Mouse (Mus musculus): ENCODE results near the gene Olfr629. TPM values are rescaled to one million over a fixed set of nuclear protein-coding genes. Genes with fewer than 3 reads are reported as not detected.
"Not testable (repeated sequence)": the region's sequence is repeated elsewhere in the genome, so short reads cannot be mapped to it uniquely, and the experiment has no call there.

The Olfr629 gene
- polyA plus RNA-seq, 1 experiment: not detected

DNA sequence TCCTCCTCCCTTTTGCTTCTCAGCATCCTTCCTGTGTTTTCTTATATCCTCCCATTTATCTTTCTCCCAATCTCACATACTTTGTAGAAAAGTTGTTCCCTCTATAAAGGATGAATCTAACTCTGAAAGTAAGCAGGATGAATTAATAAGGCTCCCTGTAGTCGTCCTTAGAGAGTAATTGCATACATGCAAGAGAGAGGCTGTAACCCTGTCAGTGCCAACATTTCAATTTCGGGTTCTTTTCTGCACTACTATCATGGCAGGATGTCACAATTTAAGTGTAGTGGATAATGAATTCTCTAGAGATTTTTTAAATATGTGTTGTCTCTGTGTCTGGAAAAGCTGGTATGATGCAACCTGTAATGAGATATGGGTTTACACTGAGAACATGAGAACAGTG is 12.5 kb upstream of the Olfr629 start, which contains the start of gene Olfr630:
TSS of gene Olfr630 (minus strand) at position 101 of the 400 bp plus-strand sequence.
- H3K36me3 ChIP-seq (ENCODE audit: control insufficient read depth, insufficient read depth): no peaks in the 10 kb centered on the region
- H3K79me2 ChIP-seq (ENCODE audit: control insufficient read depth, insufficient read depth): no peaks in the 10 kb centered on the region
- H3K27me3 ChIP-seq (ENCODE audit: control insufficient read depth, insufficient read depth, insufficient read length): no peaks in the 10 kb centered on the region
- no peak for TF ChIP-seq CEBPB (IDR thresholded peaks at IDR 0.05; ENCODE audit: low read depth)
- TF ChIP-seq MYOD1 (IDR thresholded peaks at IDR 0.05; ENCODE audit: control insufficient read depth, insufficient read length, low read depth): no peak
- TF ChIP-seq MYOG (IDR thresholded peaks at IDR 0.05; ENCODE audit: control insufficient read depth, extremely low read depth, insufficient read length): no peak
- no peak for TF ChIP-seq FOSL1 (IDR thresholded peaks at IDR 0.05; ENCODE audit: insufficient read depth, low read length, poor library complexity, severe bottlenecking)
- no peak for TF ChIP-seq USF1 (IDR thresholded peaks at IDR 0.05; ENCODE audit: low read depth)
- no peak for TF ChIP-seq CTCF (IDR thresholded peaks at IDR 0.05; ENCODE audit: control insufficient read depth, insufficient read depth, insufficient read length)
- TF ChIP-seq MAX (IDR thresholded peaks at IDR 0.05): no peak
- H3K4me3 ChIP-seq (ENCODE audit: insufficient read depth, poor library complexity, severe bottlenecking): no peak within 1 kb of the TSS
- no peaks in the 10 kb centered on the region for H3K79me3 ChIP-seq (ENCODE audit: low read depth)
- H3ac ChIP-seq (ENCODE audit: control insufficient read depth, insufficient read length, low read depth): no peak within 1 kb of the TSS

DNA sequence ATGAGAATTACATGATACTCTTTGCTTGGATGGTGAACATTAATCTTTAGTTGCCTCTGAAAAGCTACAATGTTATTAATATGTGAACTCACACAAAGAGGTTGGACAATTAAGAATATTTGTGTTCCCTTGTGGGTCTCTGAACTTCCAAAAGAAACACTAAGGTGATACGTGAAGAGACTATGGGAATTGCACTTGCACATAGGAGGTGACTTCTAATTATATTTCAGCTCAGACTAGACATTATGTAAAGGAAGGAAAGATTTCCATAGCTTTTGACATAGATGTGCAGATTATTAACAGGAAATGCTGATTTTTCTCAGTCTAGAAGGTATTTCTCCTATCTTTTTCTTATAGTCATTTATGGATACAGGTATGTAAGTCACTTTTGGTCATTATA is 14.7 kb downstream of the Olfr629 start, which contains the start of gene Olfr628:
TSS of gene Olfr628 (plus strand) at position 301 of the 400 bp plus-strand sequence.
- Histone ChIP-seq H3K36me3 (ENCODE audit: control insufficient read depth, insufficient read depth) (no peaks in the 10 kb centered on the region), H3K79me3 (ENCODE audit: low read depth) (no peaks in the 10 kb centered on the region), H3K4me3 (ENCODE audit: insufficient read depth, poor library complexity, severe bottlenecking) (no peak within 1 kb of the TSS), H3ac (ENCODE audit: control insufficient read depth, insufficient read length, low read depth) (no peak within 1 kb of the TSS), H3K79me2 (ENCODE audit: control insufficient read depth, insufficient read depth) (no peaks in the 10 kb centered on the region), H3K27me3 (ENCODE audit: control insufficient read depth, insufficient read depth, insufficient read length) (no peaks in the 10 kb centered on the region)
- TF ChIP-seq USF1 (IDR thresholded peaks at IDR 0.05; ENCODE audit: low read depth): no peak
- TF ChIP-seq CTCF (IDR thresholded peaks at IDR 0.05; ENCODE audit: control insufficient read depth, insufficient read depth, insufficient read length): no peak
- no peak for TF ChIP-seq FOSL1 (IDR thresholded peaks at IDR 0.05; ENCODE audit: insufficient read depth, low read length, poor library complexity, severe bottlenecking)
- no peak for TF ChIP-seq MYOD1 (IDR thresholded peaks at IDR 0.05; ENCODE audit: control insufficient read depth, insufficient read length, low read depth)
- TF ChIP-seq MAX (IDR thresholded peaks at IDR 0.05): no peak
- TF ChIP-seq MYOG (IDR thresholded peaks at IDR 0.05; ENCODE audit: control insufficient read depth, extremely low read depth, insufficient read length): no peak

DNA sequence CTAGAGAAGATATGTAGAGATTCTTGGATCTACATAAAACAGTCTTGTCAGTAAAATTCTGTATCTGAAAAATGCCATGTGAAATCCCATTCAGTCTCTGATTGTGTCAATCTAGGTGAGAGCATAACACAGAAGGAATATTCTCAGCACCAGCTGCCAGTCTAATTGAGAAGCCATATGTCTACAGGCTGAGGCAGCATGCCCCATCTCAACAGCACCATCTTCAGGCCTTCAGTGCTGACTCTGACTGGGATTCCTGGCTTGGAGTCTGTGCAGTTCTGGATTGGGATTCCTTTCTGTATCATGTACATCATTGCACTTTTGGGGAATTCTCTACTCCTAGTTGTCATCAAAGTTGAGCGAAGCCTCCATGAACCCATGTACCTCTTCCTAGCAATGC is 28.3 kb downstream of the Olfr629 start:
- not testable (repeated sequence) for H3K79me3 ChIP-seq (ENCODE audit: low read depth); H3K4me3 ChIP-seq (ENCODE audit: insufficient read depth, poor library complexity, severe bottlenecking); H3K79me2 ChIP-seq (ENCODE audit: control insufficient read depth, insufficient read depth); H3ac ChIP-seq (ENCODE audit: control insufficient read depth, insufficient read length, low read depth); H3K36me3 ChIP-seq (ENCODE audit: control insufficient read depth, insufficient read depth); H3K27me3 ChIP-seq (ENCODE audit: control insufficient read depth, insufficient read depth, insufficient read length)

DNA sequence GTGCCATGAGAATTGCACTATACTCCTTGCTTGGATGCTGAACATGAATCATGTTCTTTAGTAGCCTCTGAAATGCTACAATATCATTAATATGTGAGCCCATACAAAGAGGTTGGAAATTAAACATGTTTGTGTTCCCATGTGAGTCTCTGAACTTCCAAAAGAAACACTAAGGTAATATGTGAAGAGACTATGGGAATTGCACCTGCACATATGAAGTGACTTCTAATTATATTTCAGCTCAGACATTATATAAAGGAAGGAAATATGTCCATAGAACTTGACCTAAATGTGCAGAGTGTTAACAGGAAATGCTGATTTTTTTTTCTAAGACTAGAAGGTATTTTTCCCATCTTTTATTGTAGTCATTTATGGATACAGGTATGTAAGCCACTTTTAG is 30.4 kb downstream of the Olfr629 start, which contains the start of gene Olfr243:
TSS of gene Olfr243 (plus strand) at position 301 of the 400 bp plus-strand sequence.
- Histone ChIP-seq H3K79me2 (ENCODE audit: control insufficient read depth, insufficient read depth) (no peaks in the 10 kb centered on the region), H3K79me3 (ENCODE audit: low read depth) (no peaks in the 10 kb centered on the region), H3K4me3 (ENCODE audit: insufficient read depth, poor library complexity, severe bottlenecking) (no peak within 1 kb of the TSS), H3K36me3 (ENCODE audit: control insufficient read depth, insufficient read depth) (no peaks in the 10 kb centered on the region), H3ac (ENCODE audit: control insufficient read depth, insufficient read length, low read depth) (no peak within 1 kb of the TSS), H3K27me3 (ENCODE audit: control insufficient read depth, insufficient read depth, insufficient read length) (no peaks in the 10 kb centered on the region)
- TF ChIP-seq MAX (IDR thresholded peaks at IDR 0.05): no peak
- no peak for TF ChIP-seq CEBPB (IDR thresholded peaks at IDR 0.05; ENCODE audit: low read depth)
- no peak for TF ChIP-seq CTCF (IDR thresholded peaks at IDR 0.05; ENCODE audit: control insufficient read depth, insufficient read depth, insufficient read length)
- TF ChIP-seq MYOG (IDR thresholded peaks at IDR 0.05; ENCODE audit: control insufficient read depth, extremely low read depth, insufficient read length): no peak
- no peak for TF ChIP-seq USF1 (IDR thresholded peaks at IDR 0.05; ENCODE audit: low read depth)
- no peak for TF ChIP-seq FOSL1 (IDR thresholded peaks at IDR 0.05; ENCODE audit: insufficient read depth, low read length, poor library complexity, severe bottlenecking)
- TF ChIP-seq MYOD1 (IDR thresholded peaks at IDR 0.05; ENCODE audit: control insufficient read depth, insufficient read length, low read depth): no peak

DNA sequence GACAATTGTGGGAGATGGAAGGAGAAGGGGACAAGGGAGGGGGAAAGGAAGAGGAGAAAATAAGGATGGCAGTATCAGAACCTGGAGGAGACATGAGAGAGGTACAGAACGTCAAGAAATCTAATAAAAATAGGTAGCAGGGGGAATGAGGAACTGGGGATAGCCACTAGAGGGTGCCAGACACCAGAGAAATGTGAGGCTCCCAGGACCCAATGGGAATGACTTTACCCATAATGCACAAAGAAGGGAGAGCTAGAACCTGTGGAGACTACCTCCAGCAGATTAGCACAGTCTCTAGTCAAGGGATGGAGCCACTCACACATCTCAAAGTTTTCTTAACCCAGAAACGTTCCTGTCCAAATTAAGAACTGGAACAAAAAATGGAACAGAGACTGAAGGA is 32.7 kb downstream of the Olfr629 start:
- no peaks in the 10 kb centered on the region for H3K36me3 ChIP-seq (ENCODE audit: control insufficient read depth, insufficient read depth)
- no peak for TF ChIP-seq MYOD1 (IDR thresholded peaks at IDR 0.05; ENCODE audit: control insufficient read depth, insufficient read length, low read depth)
- no peak for TF ChIP-seq USF1 (IDR thresholded peaks at IDR 0.05; ENCODE audit: low read depth)
- TF ChIP-seq CTCF (IDR thresholded peaks at IDR 0.05; ENCODE audit: control insufficient read depth, insufficient read depth, insufficient read length): no peak
- TF ChIP-seq MYOG (IDR thresholded peaks at IDR 0.05; ENCODE audit: control insufficient read depth, extremely low read depth, insufficient read length): no peak
- no peak for TF ChIP-seq CEBPB (IDR thresholded peaks at IDR 0.05; ENCODE audit: low read depth)
- no peak for TF ChIP-seq MAX (IDR thresholded peaks at IDR 0.05)
- no peak for TF ChIP-seq FOSL1 (IDR thresholded peaks at IDR 0.05; ENCODE audit: insufficient read depth, low read length, poor library complexity, severe bottlenecking)
- H3K79me3 ChIP-seq (ENCODE audit: low read depth): no peaks in the 10 kb centered on the region
- no peaks in the 10 kb centered on the region for H3K27me3 ChIP-seq (ENCODE audit: control insufficient read depth, insufficient read depth, insufficient read length)
- H3ac ChIP-seq (ENCODE audit: control insufficient read depth, insufficient read length, low read depth): no peak overlapping the region
- H3K79me2 ChIP-seq (ENCODE audit: control insufficient read depth, insufficient read depth): no peaks in the 10 kb centered on the region
- H3K4me3 ChIP-seq (ENCODE audit: insufficient read depth, poor library complexity, severe bottlenecking): no peak overlapping the region

DNA sequence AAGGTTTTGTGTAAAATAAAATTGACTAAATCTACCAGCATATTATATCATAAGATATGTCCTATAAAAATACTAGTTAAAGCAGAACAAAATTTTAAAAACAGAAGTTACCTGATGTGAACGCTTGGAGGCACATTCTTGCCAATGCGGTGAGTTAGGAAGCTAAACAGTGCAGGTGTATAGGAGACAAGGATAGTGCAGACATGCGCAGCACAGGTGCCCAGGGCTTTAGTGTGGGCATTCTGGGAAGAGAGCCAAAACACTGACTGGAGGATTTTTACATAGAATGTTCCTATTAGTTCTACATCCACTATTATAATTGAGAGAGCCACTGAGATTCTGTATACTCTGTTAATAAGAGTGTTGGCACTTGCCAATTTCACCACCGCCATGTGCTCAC is 45.3 kb downstream of the Olfr629 start:
- no peak overlapping the region for H3K4me3 ChIP-seq (ENCODE audit: insufficient read depth, poor library complexity, severe bottlenecking)
- no peaks in the 10 kb centered on the region for H3K27me3 ChIP-seq (ENCODE audit: control insufficient read depth, insufficient read depth, insufficient read length)
- TF ChIP-seq FOSL1 (IDR thresholded peaks at IDR 0.05; ENCODE audit: insufficient read depth, low read length, poor library complexity, severe bottlenecking) (no peak), MYOD1 (IDR thresholded peaks at IDR 0.05; ENCODE audit: control insufficient read depth, insufficient read length, low read depth) (no peak), MAX (IDR thresholded peaks at IDR 0.05) (no peak), USF1 (IDR thresholded peaks at IDR 0.05; ENCODE audit: low read depth) (no peak), CTCF (IDR thresholded peaks at IDR 0.05; ENCODE audit: control insufficient read depth, insufficient read depth, insufficient read length) (no peak), MYOG (IDR thresholded peaks at IDR 0.05; ENCODE audit: control insufficient read depth, extremely low read depth, insufficient read length) (no peak), CEBPB (IDR thresholded peaks at IDR 0.05; ENCODE audit: low read depth) (no peak)
- no peaks in the 10 kb centered on the region for H3K79me3 ChIP-seq (ENCODE audit: low read depth)
- H3K79me2 ChIP-seq (ENCODE audit: control insufficient read depth, insufficient read depth): no peaks in the 10 kb centered on the region
- H3ac ChIP-seq (ENCODE audit: control insufficient read depth, insufficient read length, low read depth): no peak overlapping the region
- H3K36me3 ChIP-seq (ENCODE audit: control insufficient read depth, insufficient read depth): no peaks in the 10 kb centered on the region

Other genes with a start within 250 kb of the Olfr629 start
- not detected for gene Olfr609, start 246.9 kb downstream of the Olfr629 start, polyA plus RNA-seq (2012; fragmentation: generic; extraction: Trizol)
- gene Olfr610, start 232.8 kb downstream of the Olfr629 start, polyA plus RNA-seq (2012; fragmentation: generic; extraction: Trizol): not detected
- gene Olfr611, start 224.1 kb downstream of the Olfr629 start, polyA plus RNA-seq (2012; fragmentation: generic; extraction: Trizol): not detected
- not detected for gene Olfr612, start 202.2 kb downstream of the Olfr629 start, polyA plus RNA-seq (2012; fragmentation: generic; extraction: Trizol)
- not detected for gene Olfr613, start 196.9 kb downstream of the Olfr629 start, polyA plus RNA-seq (2012; fragmentation: generic; extraction: Trizol)
- not detected for gene Olfr615, start 188.9 kb downstream of the Olfr629 start, polyA plus RNA-seq (2012; fragmentation: generic; extraction: Trizol)
- not detected for gene Olfr616, start 175.8 kb downstream of the Olfr629 start, polyA plus RNA-seq (2012; fragmentation: generic; extraction: Trizol)
- not detected for gene Olfr617, start 171.9 kb downstream of the Olfr629 start, polyA plus RNA-seq (2012; fragmentation: generic; extraction: Trizol)
- not detected for gene Olfr618, start 154.8 kb downstream of the Olfr629 start, polyA plus RNA-seq (2012; fragmentation: generic; extraction: Trizol)
- not detected for gene Olfr619, start 144.4 kb downstream of the Olfr629 start, polyA plus RNA-seq (2012; fragmentation: generic; extraction: Trizol)
- not detected for gene Olfr620, start 132.4 kb downstream of the Olfr629 start, polyA plus RNA-seq (2012; fragmentation: generic; extraction: Trizol)
- not detected for gene Olfr622, start 102.2 kb downstream of the Olfr629 start, polyA plus RNA-seq (2012; fragmentation: generic; extraction: Trizol)
- not detected for gene Olfr623, start 81.2 kb downstream of the Olfr629 start, polyA plus RNA-seq (2012; fragmentation: generic; extraction: Trizol)
- gene Olfr624, start 73.8 kb downstream of the Olfr629 start, polyA plus RNA-seq (2012; fragmentation: generic; extraction: Trizol): under 0.01 TPM
- gene Olfr625-ps1, start 62.2 kb downstream of the Olfr629 start, polyA plus RNA-seq (2012; fragmentation: generic; extraction: Trizol): not detected
- not detected for gene Olfr243, start 30.3 kb downstream of the Olfr629 start, polyA plus RNA-seq (2012; fragmentation: generic; extraction: Trizol)
- not detected for gene Olfr628, start 14.6 kb downstream of the Olfr629 start, polyA plus RNA-seq (2012; fragmentation: generic; extraction: Trizol)
- not detected for gene Olfr630, start 12.4 kb upstream of the Olfr629 start, polyA plus RNA-seq (2012; fragmentation: generic; extraction: Trizol)
- gene Olfr69, start 26.7 kb upstream of the Olfr629 start, polyA plus RNA-seq (2012; fragmentation: generic; extraction: Trizol): not detected
- gene Olfr68, start 34.8 kb upstream of the Olfr629 start, polyA plus RNA-seq (2012; fragmentation: generic; extraction: Trizol): not detected
- gene Olfr67, start 46.9 kb upstream of the Olfr629 start, polyA plus RNA-seq (2012; fragmentation: generic; extraction: Trizol): not detected
- not detected for gene Hbb-bt, start 69.1 kb upstream of the Olfr629 start, polyA plus RNA-seq (2012; fragmentation: generic; extraction: Trizol)
- gene Hbb-bs, start 83.2 kb upstream of the Olfr629 start, polyA plus RNA-seq (2012; fragmentation: generic; extraction: Trizol): not detected
- gene Hbb-bh2, start 95.6 kb upstream of the Olfr629 start, polyA plus RNA-seq (2012; fragmentation: generic; extraction: Trizol): not detected
- not detected for gene Hbb-bh1, start 98.2 kb upstream of the Olfr629 start, polyA plus RNA-seq (2012; fragmentation: generic; extraction: Trizol)
- gene Hbb-y, start 108.3 kb upstream of the Olfr629 start, polyA plus RNA-seq (2012; fragmentation: generic; extraction: Trizol): not detected
- not detected for gene Olfr66, start 141.3 kb upstream of the Olfr629 start, polyA plus RNA-seq (2012; fragmentation: generic; extraction: Trizol)
- gene Olfr64, start 149.5 kb upstream of the Olfr629 start, polyA plus RNA-seq (2012; fragmentation: generic; extraction: Trizol): not detected
- not detected for gene Olfr65, start 158.5 kb upstream of the Olfr629 start, polyA plus RNA-seq (2012; fragmentation: generic; extraction: Trizol)
- not detected for gene Olfr631, start 183.9 kb upstream of the Olfr629 start, polyA plus RNA-seq (2012; fragmentation: generic; extraction: Trizol)
- not detected for gene Olfr632, start 189.4 kb upstream of the Olfr629 start, polyA plus RNA-seq (2012; fragmentation: generic; extraction: Trizol)
- not detected for gene Olfr633, start 199.5 kb upstream of the Olfr629 start, polyA plus RNA-seq (2012; fragmentation: generic; extraction: Trizol)
- not detected for gene Olfr635, start 226.2 kb upstream of the Olfr629 start, polyA plus RNA-seq (2012; fragmentation: generic; extraction: Trizol)

All from C2C12 (cell line).